Mouse (Mus musculus) B cell, adult 2 months (primary cell): ENCODE results near the gene Trim11.
"Not testable (repeated sequence)": the region's sequence is repeated elsewhere in the genome, so short reads cannot be mapped to it uniquely, and the experiment has no call there.

ENCODE experiments used
- DNase-seq, 2 experiments: peaks; one replicate each; pipeline ENCODE4 v3.0.0; 2022

The Trim11 gene

DNA sequence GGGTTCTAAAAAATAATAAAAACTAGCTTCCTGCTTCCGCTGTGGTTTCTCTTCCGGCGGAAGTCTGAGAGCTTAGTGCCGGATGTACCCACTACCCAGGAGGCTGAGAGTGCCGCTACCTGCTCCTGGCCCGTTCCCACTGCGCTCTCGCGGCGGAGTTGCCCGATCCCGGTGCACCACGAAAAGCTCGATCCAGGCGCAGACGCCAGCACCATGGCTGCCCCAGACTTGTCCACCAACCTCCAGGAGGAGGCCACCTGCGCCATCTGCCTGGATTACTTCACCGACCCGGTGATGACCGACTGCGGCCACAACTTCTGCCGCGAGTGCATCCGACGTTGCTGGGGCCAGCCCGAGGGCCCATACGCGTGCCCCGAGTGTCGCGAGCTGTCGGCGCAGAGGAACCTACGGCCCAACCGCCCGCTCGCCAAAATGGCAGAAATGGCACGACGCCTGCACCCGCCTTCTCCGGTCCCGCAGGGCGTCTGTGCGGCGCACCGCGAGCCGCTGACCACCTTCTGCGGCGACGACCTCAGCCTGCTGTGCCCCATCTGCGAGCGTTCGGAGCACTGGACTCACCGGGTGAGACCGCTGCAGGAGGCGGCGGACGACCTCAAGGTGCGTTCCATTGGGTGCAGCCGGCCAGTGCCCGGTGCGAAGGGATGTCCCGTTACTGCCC lies at the start of gene Trim11:
TSS of gene Trim11 (plus strand) at position 67 of the 679 bp plus-strand sequence.
- peak; percentile 74 to 79 for DNase-seq

DNA sequence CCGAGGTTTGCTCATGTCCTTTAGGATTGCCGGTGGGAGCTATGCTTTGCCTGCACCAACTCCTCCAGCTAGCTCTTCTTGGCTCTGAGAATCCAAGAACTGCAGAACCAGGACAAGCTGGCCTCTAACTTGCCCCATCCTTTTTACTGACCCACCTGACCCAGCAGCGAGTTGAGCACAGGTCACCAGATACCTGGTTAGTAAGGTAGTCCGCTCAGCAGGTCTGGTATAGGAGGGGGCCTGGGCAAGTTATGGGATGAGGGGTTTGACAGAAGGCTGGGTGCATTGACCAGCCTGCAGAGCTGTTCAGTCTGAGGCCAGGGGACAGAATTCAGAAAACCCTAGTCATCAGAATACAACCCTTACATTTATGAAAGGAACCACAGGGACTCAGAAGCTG lies 48.8 kb upstream of the Trim11 start:
- DNase-seq, result no peak

DNA sequence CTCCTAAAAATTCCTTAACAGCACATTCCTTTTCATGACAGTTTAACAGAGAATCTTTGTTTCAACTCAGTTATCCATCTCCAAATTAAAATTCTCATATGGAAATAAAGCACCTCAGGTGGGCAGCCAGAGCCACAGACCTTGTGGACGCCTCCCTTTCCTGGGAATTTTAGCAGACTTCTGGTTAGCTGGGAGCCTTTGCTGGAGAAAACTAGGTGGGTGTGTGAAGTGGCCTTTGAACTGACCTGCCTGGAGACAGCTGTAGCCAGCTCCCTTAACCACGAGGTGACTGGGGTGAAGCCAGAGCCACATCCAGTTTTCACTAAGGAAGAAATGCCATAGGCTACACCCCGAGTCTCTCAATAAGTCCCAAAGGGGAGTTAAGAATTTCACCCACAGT lies 48.3 kb upstream of the Trim11 start:
- no peak for DNase-seq

DNA sequence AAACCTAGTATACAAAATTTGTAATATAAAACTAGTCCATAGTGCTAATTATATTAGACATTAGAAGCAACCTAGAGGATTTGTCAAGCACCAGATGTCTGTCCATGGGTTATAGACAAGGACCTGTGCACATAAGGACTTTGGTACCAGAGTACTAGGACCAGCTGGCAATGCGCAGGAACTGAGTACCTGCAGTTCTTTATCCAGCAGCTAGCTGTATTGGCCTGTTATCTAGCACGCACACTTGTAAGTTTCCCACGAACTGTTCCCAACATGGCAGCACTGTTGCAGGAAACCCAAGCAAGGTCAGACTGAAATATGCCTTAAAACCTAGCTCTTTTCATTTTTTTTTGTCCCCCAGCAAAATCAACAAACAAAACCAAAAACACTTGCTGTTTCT lies 47.6 kb upstream of the Trim11 start:
- DNase-seq, result no peak

GRCm38 (mm10) chr11:58931576-58931975 lies 46.3 kb upstream of the Trim11 start:
- peak; percentile 39 to 53 for DNase-seq

DNA sequence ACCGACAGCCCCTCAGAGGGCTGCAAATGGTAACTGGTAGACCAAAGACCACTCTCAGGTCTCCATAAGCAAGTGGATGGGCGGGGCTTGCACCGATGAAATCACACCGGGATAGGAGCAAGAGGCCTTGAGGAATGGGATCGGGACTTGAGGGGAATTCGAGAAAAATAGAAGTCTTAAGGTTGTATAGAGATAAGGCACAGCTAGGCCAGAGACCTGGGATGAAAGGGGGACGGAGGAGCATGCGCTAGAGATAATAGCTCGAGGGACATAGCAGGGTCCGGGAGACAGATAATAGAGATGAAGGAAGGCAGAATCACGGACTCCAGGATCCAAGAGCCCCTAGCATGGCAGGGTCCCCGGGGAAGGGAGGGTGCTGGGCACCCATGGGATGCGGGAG lies 40.0 kb upstream of the Trim11 start:
- DNase-seq, result no peak

DNA sequence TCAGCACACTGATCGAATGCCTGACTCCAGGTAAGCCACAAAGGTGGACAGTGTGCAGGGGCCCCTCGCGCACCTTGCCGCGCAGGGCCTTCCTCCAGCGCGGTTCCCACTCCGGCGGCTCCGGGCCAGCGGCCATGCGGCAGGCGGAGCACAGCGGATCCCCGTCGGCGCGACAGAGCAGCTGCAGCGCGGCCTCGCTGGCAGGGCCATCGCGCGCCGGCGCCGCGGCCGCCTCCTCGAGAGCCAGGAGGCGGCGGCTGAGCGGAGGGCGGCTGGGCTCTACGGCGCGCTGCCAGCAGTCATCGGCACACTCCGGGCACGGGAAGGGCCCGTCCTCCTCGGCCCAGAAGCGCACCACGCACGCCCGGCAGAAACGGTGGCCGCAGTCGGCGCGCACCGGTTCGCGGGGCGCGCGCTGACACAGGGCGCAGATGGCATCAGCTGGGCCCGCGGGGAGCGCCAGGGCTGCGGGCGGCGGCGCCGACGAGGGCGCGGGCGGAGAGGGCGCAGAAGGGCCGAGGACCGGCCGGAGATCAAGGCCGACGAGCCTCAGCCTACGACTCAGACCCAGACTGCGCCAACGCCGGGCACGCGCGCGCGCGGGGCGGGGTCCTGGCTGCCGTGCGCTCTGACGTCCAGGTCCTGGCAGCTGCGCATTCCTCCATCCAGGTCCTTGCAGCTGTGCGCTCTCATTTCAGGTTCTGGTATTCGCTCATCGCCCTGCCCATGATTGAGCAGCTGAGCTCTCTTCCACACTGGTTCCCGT lies 39.4 kb upstream of the Trim11 start, which contains the start of gene Rnf187:
TSS of gene Rnf187 (minus strand) at position 595 of the 766 bp plus-strand sequence.
- peak; percentile 90 to 92 for DNase-seq

DNA sequence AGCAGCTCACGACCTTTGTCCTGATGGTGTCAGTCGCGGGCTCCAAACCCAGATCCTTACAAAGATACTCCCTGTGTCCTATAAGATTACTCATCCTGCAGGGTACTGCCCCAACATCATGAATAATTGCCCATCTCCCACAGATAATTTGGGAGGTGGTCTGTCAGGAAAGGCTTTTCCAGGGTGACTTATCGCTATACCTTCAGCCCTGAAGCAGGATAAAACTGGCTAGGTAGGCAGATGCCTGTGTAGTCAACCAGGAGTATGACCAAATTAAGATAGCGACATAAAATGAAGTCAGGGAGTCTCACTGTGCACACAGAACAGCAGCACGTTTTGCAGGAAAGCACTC lies 38.8 kb upstream of the Trim11 start:
- DNase-seq, result no peak

DNA sequence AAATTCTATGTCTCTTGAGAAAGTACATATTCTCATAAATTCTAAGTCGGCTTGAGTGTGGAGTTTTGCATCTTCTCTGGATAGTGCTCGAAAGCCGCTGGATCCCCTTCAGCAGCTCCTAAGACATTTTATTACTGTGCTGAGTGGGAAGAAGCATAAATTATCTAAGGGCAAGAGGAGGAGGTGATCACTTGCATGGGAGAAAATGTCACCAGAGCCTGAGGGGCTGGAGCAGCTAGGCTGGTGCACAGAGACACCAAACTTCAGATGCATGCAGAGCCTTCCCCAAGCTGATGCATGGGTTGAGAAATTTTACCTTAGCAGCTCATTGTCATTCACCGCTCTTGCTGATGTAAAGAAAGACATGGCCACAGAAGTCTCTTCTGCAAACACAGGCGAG lies 33.8 kb upstream of the Trim11 start:
- DNase-seq, result no peak

DNA sequence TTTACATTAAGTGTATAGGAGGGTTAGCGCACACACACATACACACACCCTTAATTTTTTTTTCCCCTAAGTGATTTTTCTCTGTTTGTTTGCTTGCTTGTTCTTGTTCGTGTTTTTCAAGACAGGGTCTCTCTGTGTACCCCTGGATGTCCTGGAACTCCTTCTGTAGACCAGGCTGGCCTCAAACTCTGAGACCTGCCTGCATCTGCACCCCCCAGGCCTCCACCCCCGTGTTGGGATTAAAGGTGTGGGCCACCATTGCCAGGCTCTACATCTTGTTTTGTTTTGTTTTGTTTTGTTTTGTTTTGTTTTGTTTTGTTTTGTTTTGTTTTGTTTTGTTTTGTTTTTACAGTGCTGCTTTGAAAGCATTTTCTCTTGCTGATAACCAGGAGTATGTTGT lies 30.6 kb upstream of the Trim11 start:
- DNase-seq, result no peak

DNA sequence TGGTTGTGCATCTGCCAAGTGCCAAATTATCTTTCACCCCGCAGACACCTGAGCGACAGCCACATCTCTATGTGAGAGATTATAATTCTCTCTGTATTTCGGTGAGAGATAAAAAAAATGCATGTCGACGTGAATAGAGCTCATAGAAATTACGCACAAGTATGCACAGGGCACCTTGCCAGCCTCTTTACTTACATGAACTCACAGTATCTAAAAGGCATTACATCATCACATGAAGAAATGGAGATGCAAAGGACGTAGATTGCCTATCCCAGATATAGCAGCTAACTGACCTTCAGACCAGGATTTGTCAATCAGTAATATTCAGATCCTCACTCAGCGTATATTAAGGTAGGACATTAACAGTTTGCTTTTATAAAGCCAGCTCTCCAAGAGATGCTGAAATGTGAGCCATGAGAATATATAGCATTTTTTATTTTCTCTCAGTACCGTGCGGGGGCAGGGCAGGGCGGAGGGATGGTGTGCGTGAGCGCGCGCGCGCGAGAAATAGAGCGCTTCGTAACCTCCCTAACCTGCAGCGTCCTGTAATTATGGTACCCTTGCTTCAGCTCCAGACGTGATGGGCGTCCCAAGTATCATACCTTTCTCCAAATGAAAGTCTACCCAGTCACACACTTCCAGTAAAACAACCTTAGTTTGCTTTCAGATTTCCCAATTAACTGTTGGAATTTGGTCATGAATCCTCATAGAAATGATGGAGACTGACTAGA lies 29.9 kb upstream of the Trim11 start:
- DNase-seq, result peak; percentile 37 to 42

GRCm38 (mm10) chr11:58948542-58949479 lies 29.1 kb upstream of the Trim11 start, which contains the start of gene Hist3h2ba:
Hist3h2ba (plus strand) TSS chr11:58948920.
- peak; percentile 66 to 67 for DNase-seq

GRCm38 (mm10) chr11:58949480-58950431 lies 28.1 kb upstream of the Trim11 start:
- DNase-seq, result no peak

- DNase-seq, result no peak
Observed at GRCm38 (mm10) chr11:58951210-58951609, 26.7 kb upstream of the Trim11 start.

DNA sequence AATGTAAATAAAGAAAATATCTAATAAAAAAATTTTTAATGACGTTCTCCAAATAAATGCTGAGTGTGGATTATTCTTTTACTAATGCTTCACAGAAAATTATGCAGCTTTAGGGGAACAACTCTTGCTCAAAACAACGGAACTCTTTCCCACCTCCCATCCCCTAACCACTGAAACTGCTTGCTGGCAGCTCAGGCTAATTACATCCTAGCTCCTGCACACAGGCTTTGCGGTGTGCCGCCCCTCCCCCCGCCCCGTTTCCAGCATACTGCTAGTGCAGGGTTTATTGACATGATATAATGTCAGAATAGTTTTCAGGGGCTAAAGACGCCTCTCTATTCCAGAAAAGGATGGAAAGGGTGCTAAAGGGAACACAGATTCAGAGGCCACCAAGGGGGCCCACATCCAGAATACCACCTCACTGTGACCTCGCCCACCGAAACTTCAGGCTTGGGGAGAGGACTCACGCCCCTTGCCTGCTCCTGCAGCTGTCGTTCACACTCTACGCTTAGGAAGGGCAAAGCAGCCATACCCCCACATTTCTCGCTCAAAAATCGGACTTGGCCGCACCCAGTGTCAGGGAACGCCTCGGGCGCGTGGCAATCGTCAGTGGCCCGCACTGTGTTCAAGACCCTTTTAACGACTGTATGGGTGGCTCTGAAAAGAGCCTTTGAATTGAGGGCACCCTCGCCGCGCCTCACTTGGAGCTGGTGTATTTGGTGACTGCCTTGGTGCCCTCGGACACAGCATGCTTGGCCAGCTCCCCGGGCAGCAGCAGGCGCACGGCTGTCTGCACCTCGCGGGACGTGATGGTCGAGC lies 24.3 kb upstream of the Trim11 start:
- DNase-seq, result no peak

- DNase-seq, result not testable (repeated sequence)
Observed at GRCm38 (mm10) chr11:58954170-58954419, 23.8 kb upstream of the Trim11 start.

DNA sequence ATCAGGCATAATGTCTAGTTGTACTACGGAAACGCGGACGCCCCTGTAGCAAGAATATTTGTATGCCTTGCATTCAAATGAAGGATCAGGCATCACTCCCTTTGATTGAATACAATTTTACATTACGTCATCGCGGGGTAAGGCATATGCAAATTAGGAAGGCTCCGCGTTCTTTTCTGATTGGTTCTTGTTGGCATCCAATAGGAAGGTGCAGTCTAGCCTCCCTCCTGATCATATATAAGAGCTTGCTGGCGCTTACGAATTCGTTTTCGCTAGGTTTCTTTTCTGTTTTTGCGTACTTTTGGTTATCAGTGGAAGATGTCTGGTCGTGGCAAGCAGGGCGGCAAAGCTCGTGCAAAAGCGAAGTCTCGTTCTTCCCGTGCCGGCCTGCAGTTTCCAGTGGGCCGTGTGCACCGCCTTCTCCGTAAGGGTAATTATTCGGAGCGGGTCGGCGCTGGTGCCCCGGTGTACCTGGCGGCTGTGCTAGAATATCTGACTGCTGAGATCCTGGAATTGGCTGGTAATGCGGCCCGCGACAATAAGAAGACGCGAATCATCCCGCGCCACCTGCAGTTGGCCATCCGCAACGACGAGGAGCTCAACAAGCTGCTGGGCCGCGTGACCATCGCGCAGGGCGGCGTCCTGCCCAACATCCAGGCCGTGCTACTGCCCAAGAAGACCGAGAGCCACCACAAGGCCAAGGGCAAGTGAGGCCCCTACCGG lies 23.3 kb upstream of the Trim11 start, which contains the start of the genes Hist3h2a and Trim17:
TSS of gene Hist3h2a (plus strand) at position 266 of the 723 bp plus-strand sequence.
TSS of gene Trim17 (plus strand) at position 266 of the 723 bp plus-strand sequence.
- DNase-seq, result peak; percentile 84 to 89

GRCm38 (mm10) chr11:58955143-58955867 lies 22.6 kb upstream of the Trim11 start:
- DNase-seq, result peak in 1 of 2 experiments; percentile 28

DNA sequence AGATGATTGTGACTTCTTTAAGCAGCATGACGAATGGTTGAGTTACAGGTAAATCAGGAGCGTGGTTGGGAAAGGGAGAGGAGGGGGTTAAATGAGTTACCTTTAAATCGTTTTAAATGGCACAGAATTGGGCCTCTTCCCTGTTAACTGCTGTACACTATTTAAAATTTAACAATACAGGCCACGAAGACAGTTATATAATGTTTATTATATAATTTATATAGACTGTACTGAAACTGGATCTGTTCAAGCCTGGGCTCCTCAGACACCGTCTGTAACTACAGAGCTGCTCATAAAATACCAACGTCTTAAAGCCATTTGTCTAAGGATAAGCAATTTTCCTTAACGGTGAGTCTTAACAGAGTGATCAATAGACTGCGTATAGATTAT lies 22.0 kb upstream of the Trim11 start:
- DNase-seq, result no peak
